Mouse (Mus musculus): ENCODE results near the gene Csmd2. TPM values are rescaled to one million over a fixed set of nuclear protein-coding genes. Genes with fewer than 3 reads are reported as not detected.

The Csmd2 gene
- under 1 TPM; 0.06 to 0.46 TPM for total RNA-seq (2021)
- long read RNA-seq, experiment 1, result 0 reads
- long read RNA-seq, experiment 2, result 0 reads

- peak in 1 of 2 experiments; percentile 7 for DNase-seq (ENCODE audit: low spot score in 2 of 2)
These were observed at the start of gene Csmd2 for GRCm38 (mm10) chr4:127987784-127988455. Csmd2 (plus strand) TSS chr4:127987857.

DNA sequence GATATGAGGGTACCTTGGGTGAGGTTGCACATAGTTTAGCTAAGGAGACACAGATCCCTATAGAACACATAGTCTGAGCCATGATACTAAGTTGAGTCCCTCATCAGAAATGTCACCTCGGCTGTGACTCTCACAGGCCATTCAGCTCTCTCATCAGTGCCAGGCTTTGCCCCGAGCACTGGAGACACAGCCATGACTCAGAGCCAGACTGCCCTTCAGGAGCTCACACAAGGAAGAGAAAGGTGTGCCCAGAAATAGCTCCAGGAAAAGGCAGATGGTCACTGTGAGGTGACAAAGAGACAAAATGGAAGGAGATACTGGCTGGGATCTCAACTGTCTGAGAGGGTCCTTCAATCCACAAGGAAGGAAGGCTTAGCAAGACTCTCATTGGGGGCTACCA lies 40.0 kb upstream of the Csmd2 start:
- DNase-seq (ENCODE audit: low spot score in 2 of 2), result no peak

- DNase-seq (ENCODE audit: low spot score in 2 of 2), result no peak
These were observed 34.5 kb upstream of the Csmd2 start for GRCm38 (mm10) chr4:127953006-127953710.

- DNase-seq (ENCODE audit: low spot score in 2 of 2), result no peak
These were observed 18.6 kb upstream of the Csmd2 start for GRCm38 (mm10) chr4:127969101-127969500.

DNA sequence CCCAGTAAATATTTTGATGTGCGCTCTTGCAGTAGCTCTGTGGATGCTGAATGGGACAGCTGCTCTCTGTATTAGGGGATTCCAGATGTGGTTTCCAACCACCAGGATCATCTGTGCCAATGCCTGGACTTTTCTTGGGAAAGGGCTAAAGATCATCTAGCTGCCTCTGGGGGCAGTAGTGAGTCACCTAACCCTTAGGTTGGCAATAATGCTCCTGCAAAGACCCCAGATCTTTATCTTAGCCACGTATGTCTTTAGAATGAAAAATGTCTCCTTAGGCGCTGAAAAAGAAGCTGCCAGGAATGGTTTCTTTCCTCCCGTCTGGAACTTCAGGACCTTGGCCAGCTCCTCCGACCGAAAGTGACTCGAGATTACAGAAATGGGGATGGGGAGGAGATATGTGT lies 17.6 kb upstream of the Csmd2 start:
- DNase-seq (ENCODE audit: low spot score in 2 of 2), result peak; percentile 17 to 29

DNA sequence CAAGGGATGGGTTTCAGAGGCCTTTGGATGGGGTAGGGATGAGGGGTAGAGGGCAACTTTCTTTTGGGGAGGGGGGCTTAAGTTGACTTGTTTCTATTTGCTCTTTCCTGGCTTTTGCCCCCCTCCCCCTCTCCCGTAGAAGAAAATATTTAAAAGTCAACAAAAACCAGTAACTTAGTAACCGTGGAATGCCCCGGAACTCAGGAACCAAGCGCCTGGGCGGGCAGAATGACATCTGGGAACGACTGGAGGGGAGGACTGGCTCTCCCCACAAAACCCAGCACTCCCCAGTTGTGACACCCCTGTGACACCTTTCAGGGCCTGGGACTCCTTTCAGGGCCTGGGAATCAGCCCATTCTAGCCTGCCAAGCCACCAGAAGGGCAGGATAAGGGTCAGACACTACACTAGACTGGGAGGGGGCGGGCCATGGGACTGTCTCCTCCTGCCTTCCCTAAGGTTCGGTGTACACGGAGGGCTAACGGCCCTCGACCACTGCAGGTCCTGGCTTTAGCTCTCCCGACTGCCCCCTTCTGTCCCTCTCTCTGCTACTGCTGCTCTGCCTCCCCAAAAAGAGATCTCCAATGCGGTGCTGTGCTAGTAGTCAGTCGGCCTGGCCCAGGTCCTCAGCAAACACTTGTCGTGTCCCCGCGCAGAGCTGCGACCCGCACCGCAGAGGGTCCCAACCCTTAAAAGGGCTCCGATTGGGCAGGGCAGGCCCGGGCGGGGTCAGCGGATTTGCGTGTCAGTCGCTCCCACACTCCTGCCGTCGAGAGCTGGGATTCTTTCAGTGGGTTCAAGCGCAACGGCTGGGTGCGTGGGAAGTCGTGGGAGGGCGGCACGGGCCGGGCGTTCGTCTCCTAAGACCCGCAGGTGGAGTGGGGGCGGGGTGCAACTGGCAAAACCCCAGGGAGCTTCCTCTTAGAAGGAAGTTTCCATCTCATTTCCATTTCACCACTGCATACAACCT lies 16.5 kb upstream of the Csmd2 start, which contains the start of gene CK137956:
Gene CK137956 (minus strand): TSS at position 51 of the 968 bp plus-strand sequence.
- no peak for DNase-seq (ENCODE audit: low spot score in 2 of 2)

GRCm38 (mm10) chr4:127972976-127973375 lies 14.7 kb upstream of the Csmd2 start:
- no peak for DNase-seq (ENCODE audit: low spot score in 2 of 2)

DNA sequence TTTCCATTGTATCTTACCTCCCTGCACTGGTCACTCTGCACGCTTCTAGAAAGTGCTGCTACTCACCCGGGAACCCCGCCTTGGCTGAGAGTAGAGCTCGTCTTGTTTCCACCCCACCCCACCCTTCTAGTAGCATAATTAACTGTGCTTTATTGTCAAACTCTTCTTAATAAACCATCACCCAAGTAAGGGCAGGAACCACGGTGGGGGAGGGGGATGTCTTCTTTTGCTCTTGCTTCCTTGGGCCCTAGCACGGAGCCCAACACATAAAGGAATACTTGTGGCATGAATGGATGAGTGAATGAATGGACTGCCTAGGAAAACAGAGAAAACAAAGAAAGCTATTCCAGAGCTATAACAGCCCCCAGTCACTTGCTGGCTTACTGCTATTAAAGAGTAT lies 6.5 kb upstream of the Csmd2 start:
- no peak for DNase-seq (ENCODE audit: low spot score in 2 of 2)

- no peak for DNase-seq (ENCODE audit: low spot score in 2 of 2)
These were observed 3.2 kb upstream of the Csmd2 start for GRCm38 (mm10) chr4:127984426-127984825.

DNA sequence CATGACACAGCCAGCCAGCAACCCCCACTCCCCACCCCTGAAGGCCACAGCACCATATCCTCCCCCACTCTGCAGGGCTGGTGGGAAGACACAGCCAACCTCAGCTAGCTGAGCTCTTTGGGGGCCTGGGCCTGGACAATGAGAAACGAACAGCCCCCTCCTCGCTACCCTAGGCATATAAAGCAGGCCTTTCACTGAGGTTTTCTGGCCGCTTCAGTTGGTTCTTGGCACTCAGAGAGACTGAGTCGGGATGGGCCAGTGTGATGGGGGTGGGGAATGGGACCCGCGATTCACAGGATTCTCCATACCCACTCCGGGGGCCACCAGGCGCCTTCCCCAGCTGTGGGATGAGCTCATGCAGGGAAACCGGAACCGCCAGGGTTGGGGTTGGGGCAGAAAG lies 1.8 kb upstream of the Csmd2 start:
- DNase-seq (ENCODE audit: low spot score in 2 of 2), result no peak

DNA sequence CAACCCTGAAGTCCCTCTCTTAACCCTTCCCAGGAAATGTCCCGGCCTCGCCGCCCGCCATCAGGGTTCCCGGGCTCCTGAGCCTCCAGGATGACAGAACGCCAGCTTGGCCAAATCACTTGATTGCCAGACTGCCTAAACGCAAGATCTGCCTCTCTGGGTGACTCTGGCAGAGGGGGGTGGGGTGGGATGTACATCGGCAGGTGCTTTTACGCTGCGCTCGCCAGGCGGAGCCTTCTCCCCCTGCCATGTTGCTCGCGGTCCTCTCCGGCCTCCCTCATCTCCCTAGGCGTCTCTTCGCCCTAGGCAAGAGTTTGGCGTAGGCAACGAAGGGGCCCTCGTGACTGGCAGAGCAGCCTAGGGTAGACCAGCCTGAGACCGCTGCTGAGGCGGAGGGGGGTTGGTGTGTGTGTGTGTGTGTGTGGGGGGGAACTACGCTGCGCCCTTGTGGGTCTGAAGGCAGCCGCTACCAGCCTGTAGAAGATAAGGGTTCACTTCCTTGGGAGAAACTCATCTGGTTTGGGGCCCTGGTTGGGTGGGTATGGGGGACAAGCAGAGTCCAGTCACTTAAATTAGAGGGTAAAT lies 1.1 kb upstream of the Csmd2 start:
- no peak for DNase-seq (ENCODE audit: low spot score in 2 of 2)

GRCm38 (mm10) chr4:127987270-127987669 lies 387 bp upstream of the Csmd2 start:
- no peak for DNase-seq (ENCODE audit: low spot score in 2 of 2)

- DNase-seq (ENCODE audit: low spot score in 2 of 2), result no peak
These were observed 996 bp downstream of the Csmd2 start for GRCm38 (mm10) chr4:127988526-127989180.

- DNase-seq (ENCODE audit: low spot score in 2 of 2), result no peak
These were observed 1.8 kb downstream of the Csmd2 start for GRCm38 (mm10) chr4:127989347-127989995.

- DNase-seq (ENCODE audit: low spot score in 2 of 2), result no peak
These were observed 11.6 kb downstream of the Csmd2 start for GRCm38 (mm10) chr4:127999281-127999680.

DNA sequence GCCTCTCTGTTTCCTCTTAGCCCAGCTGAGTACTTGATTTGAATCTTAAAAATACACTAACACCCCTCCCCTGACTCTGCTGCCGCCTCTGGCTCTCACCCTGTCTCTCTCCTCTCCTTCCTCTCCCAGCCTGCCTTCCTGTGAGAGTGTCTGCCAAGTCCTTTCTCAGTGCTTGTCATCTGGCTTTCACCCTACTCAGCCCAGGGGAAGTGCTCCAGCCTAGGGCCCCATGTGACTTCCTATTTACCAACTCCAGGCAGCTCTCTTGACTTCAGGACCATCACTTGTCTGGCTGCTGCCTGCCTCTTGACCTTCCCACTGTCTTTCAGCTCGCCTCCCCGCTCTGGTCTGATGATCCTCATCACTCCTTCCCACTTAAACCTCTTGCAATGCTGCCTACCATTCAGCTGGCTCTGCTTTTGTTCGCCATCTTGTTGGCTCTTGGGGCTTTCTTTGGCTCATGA lies 15.0 kb downstream of the Csmd2 start:
- DNase-seq (ENCODE audit: low spot score in 2 of 2), result no peak

DNA sequence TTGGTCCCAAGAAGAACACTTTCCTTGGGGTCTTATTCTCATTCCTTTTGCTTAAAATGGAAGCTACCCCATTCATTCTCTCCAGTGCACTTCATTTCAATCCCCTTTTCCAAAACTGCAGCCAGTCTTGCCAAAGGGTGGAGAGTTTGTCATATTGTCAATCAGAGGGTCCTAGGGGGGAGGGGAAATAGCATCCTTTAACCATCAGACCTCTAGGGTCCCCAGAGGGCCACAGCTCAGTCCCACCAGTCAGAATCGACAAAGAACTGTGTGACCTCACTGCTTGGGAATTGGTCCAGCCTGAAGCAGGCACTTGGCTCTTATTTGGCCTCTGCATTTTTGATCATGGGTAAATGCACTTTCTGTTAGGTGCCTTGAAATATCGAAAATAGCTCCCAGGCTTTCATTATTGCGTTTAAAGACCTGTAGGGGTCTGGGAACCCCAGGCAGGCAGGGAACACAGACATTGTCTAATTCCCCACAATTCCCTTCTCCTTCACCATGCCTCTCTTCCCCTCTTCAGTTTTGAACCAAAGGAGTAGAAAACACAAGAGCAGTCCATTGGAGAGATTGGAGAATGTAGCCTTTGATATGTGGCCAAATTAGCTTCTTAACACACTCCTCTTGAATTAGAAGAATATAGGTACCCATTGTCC lies 17.3 kb downstream of the Csmd2 start:
- DNase-seq (ENCODE audit: low spot score in 2 of 2), result no peak

- no peak for DNase-seq (ENCODE audit: low spot score in 2 of 2)
These were observed 31.8 kb downstream of the Csmd2 start for GRCm38 (mm10) chr4:128019465-128019864.

DNA sequence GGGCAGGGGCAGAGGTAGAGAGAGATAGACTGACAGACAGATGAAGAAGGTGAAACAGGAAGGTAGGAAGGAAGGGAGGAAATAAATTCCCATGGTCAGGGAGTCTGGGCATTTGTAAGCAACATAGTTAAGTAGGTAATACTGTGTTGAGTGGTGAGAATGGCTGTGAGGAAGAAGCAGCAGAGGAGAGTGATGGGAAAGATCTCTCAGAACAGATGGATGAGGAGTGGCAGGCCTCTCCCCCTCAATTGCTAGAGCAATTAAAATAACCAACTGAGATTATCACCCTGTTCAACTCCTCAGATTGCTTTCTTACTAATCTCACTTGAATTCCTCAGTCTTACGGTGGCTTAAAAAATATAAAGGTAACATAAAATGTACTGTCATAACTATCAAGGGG lies 40.6 kb downstream of the Csmd2 start:
- no peak for DNase-seq (ENCODE audit: low spot score in 2 of 2)

Data from adrenal gland, adult 18-20 months (tissue).